In the genomic region with DNA sequence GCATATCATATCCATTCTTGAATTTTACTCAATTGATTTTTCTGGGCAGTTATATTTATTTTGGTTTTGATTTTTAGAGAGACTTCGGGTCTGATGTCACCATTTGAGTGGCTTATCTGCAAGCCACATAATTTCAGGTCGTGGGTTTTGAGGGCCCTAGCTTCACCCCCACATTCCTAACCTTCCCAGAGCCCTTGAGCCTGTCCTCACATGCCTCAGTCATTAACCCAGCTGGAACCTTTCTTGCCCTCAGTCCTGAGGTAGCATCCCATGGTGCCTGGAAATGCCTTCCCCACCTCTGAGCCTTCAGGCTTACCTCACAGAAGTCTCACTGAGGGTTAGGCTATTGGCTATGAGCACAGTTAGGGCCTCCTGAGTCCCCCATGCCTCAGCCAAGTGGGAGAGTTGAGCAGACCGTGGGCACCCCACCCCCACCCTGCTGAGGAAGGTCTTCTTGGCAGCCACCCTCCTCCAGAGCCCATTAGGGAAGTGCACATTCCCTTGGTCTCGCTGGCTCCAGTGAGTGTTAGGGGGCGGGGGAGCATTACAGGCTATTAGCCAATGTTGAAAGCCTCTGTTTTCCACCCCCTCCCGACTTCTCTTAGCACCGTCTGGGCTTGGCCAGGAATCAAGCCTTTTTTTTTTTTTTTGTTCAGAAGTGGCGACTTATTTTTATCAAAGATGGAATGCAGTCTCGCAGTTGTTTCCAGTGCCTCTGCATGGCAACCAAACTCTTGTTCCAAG, we compare ENCODE assay signal across 10 mouse cellular contexts. TPM values are rescaled to one million over a fixed set of nuclear protein-coding genes. Genes with fewer than 3 reads are reported as not detected.
A peak's percentile ranks its signal among the peaks of the same experiment; 100 is the strongest.
DNase-seq lines count a peak whose midpoint lies in the region; ATAC-seq and TF ChIP-seq lines count a peak whose summit lies in the region.
"Had no signal": no experiment of that assay in that cellular context is flagged by ENCODE, and none has a peak within 500 bp of the region (broad histone marks: within the 10 kb centered on the region; RNA-seq: fewer than 3 reads in every experiment).

No protein-coding gene starts in this region.

- WGBS in stomach, postnatal 0 days: 14% methylated on average over 9 of the region's 9 CpGs

- H3K4me3 ChIP-seq in stomach, postnatal 0 days (ENCODE audit: low read depth, low read length): no peak overlapping the region
- H3K4me3 ChIP-seq: erythroblast, embryonic 14.5 days; midbrain, embryonic 12.5 days had no signal

- H3K36me3 ChIP-seq in stomach, postnatal 0 days (ENCODE audit: control insufficient read depth, insufficient read depth, low read length): no peaks in the 10 kb centered on the region
- H3K36me3 ChIP-seq: midbrain, embryonic 12.5 days had no signal

- H3K4me2 ChIP-seq in stomach, postnatal 0 days (replicated peaks; ENCODE audit: low read depth): no peak overlapping the region
- H3K4me2 ChIP-seq: midbrain, embryonic 12.5 days had no signal

- TF ChIP-seq EP300 in stomach, postnatal 0 days (optimal IDR thresholded peaks at IDR 0.05): no peak

- no peak for ATAC-seq in stomach, postnatal 0 days (ENCODE audit: low FRiP score, low TSS enrichment)

- no peak overlapping the region for H3K9ac ChIP-seq in stomach, postnatal 0 days (ENCODE audit: low read length)
- H3K9ac ChIP-seq: midbrain, embryonic 12.5 days had no signal

- no peaks in the 10 kb centered on the region for H3K9me3 ChIP-seq in stomach, postnatal 0 days (ENCODE audit: control insufficient read depth, low read length)
- H3K9me3 ChIP-seq: midbrain, embryonic 12.5 days had no signal

- peaks cover 16% of the 10 kb centered on the region for H3K4me1 ChIP-seq in stomach, postnatal 0 days (replicated peaks; ENCODE audit: control insufficient read depth, insufficient read depth)

- H3K27me3 ChIP-seq in stomach, postnatal 0 days (ENCODE audit: control insufficient read depth, insufficient read depth, low read length): no peaks in the 10 kb centered on the region

- DNase-seq in adrenal gland, postnatal 14 days: peak; percentile 71
- no peak for DNase-seq in adrenal gland, postnatal 4 days (ENCODE audit: low spot score in 2 of 2)
- DNase-seq in embryo, embryonic 11 days: peak; percentile 57
- peak; percentile 77 to 84 for DNase-seq in heart, adult 9 months (ENCODE audit: low spot score in 2 of 2)
- DNase-seq in kidney, adult 8-10 months: peak; percentile 71 to 83
- peak; percentile 89 to 94 for DNase-seq in lung, adult 18-20 months
- DNase-seq in stomach, postnatal 0 days (ENCODE audit: low spot score): peak; percentile 84
- DNase-seq in urinary bladder, postnatal 10 days (ENCODE audit: low spot score): no peak

- peak overlapping the region; percentile 73 for H3K27ac ChIP-seq in stomach, postnatal 0 days (replicated peaks)
- H3K27ac ChIP-seq: midbrain, embryonic 12.5 days had no signal

- TF ChIP-seq CTCF in stomach, postnatal 0 days (IDR thresholded peaks at IDR 0.05; ENCODE audit: low read depth): no peak

RNA-seq across cellular contexts. Expression of a gene that starts 5.0 kb away (rescaled TPM):
- total RNA-seq in adrenal gland, postnatal 14 days (2021): 21.0 and 26.6 TPM in 2 replicates
- total RNA-seq in adrenal gland, postnatal 4 days (2021): 10 to 100 TPM; 31.4 to 39.1 TPM
- polyA plus RNA-seq in stomach, postnatal 0 days (2015; fragmentation: Nextera tagmentation; extraction: Ambion mirVana): 66.2 and 73.1 TPM in 2 replicates

Comparison
In these comparisons a context has a peak if more than half of its experiments do, and no peak if none do; other contexts are left out.
1. DNase-seq: peak in adrenal gland, postnatal 14 days (single experiment), embryo, embryonic 11 days (single experiment), heart, adult 9 months (2 of 2), kidney, adult 8-10 months (2 of 2), lung, adult 18-20 months (2 of 2) and stomach, postnatal 0 days (single experiment); none in adrenal gland, postnatal 4 days (0 of 2) and urinary bladder, postnatal 10 days (single experiment).